11 mouse cellular contexts compared by ENCODE assay signal in the genomic region with DNA sequence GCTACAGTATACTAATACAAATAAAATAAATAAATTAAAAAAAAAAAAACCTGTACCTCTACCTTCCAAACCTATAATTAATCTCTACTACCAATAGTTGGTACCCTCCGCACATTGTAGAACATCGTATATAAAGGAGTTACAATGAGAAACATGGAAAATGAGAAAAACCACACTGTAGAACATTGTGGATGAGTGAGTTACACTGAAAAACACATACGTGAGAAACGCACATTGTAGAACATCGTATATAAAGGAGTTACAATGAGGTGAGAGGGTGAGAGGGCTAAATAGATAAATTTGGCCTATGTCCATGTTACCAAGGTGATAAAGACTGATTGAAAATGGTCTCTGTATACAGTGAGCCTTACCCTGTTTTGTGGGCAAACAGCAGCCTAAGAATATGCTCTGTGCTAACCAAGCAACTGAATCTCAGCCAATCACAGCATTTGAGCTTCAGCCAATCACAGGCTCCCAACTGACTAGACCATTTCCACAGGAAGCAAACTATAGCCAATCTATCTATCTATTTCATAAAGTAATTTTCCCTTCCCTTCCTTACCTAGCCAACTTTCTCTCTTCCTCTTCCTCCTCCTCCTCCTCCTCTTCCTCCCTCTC. TPM values are rescaled to one million over a fixed set of nuclear protein-coding genes. Genes with fewer than 3 reads are reported as not detected.
A peak's percentile ranks its signal among the peaks of the same experiment; 100 is the strongest.
DNase-seq lines count a peak whose midpoint lies in the region; ATAC-seq and TF ChIP-seq lines count a peak whose summit lies in the region.
"Had no signal": no experiment of that assay in that cellular context is flagged by ENCODE, and none has a peak within 500 bp of the region (broad histone marks: within the 10 kb centered on the region; RNA-seq: fewer than 3 reads in every experiment).

No protein-coding gene starts in this region.

- no peak overlapping the region for H3K4me2 ChIP-seq in kidney, postnatal 0 days (ENCODE audit: low read length)
- H3K4me2 ChIP-seq in hindbrain, embryonic 13.5 days, result no peak overlapping the region; the same call in 1 of the 2 replicates
- H3K4me2 ChIP-seq in neural tube, embryonic 12.5 days (replicated peaks), result no peak overlapping the region
- H3K4me2 ChIP-seq: lung, embryonic 14.5 days had no signal

- H3K27me3 ChIP-seq in kidney, postnatal 0 days (ENCODE audit: insufficient read depth, low read length), result no peaks in the 10 kb centered on the region
- H3K27me3 ChIP-seq in hindbrain, embryonic 13.5 days, result no peaks in the 10 kb centered on the region
- no peaks in the 10 kb centered on the region for H3K27me3 ChIP-seq in neural tube, embryonic 12.5 days (replicated peaks)

- H3K4me1 ChIP-seq in kidney, postnatal 0 days (replicated peaks; ENCODE audit: insufficient read depth, low read length), result no peaks in the 10 kb centered on the region
- no peaks in the 10 kb centered on the region for H3K4me1 ChIP-seq in hindbrain, embryonic 13.5 days (replicated peaks)
- H3K4me1 ChIP-seq in neural tube, embryonic 12.5 days, result no peaks in the 10 kb centered on the region

- no peak for DNase-seq in kidney, postnatal 0 days (ENCODE audit: low spot score)
- no peak for DNase-seq in kidney, postnatal 4 days
- peak; percentile 24 for DNase-seq in brain, adult 2 months (ENCODE audit: low read depth, low spot score)
- DNase-seq in ovary, adult 18-20 months (ENCODE audit: low spot score), result no peak
- no peak for DNase-seq in adrenal gland, adult 8-10 months
- DNase-seq in heart, postnatal 36 days, result no peak
- DNase-seq: cerebellum, adult 9-11 months had no signal

- H3K9me3 ChIP-seq in kidney, postnatal 0 days (replicated peaks; ENCODE audit: low read length), result no peaks in the 10 kb centered on the region
- no peaks in the 10 kb centered on the region for H3K9me3 ChIP-seq in hindbrain, embryonic 13.5 days
- 0 out of 2 replicates have a peak, but pooled peaks cover 3% of the 10 kb centered on the region for H3K9me3 ChIP-seq in neural tube, embryonic 12.5 days

- H3K27ac ChIP-seq in kidney, postnatal 0 days, result no peak overlapping the region
- no peak overlapping the region for H3K27ac ChIP-seq in hindbrain, embryonic 13.5 days
- H3K27ac ChIP-seq in neural tube, embryonic 12.5 days, result no peak overlapping the region

- intact Hi-C loops in heart, postnatal 36 days (cut with DNase I), result no loop called here

- peak; percentile 66; the same call in 1 of the 2 replicates for ATAC-seq in kidney, postnatal 0 days (replicated peaks; ENCODE audit: low FRiP score, low read depth)
- ATAC-seq in hindbrain, embryonic 13.5 days (ENCODE audit: low FRiP score), result peak; percentile 76
- ATAC-seq in neural tube, embryonic 12.5 days (ENCODE audit: low FRiP score, low read depth), result peak; percentile 59; the same call in 1 of the 2 replicates

- no peaks in the 10 kb centered on the region for H3K36me3 ChIP-seq in kidney, postnatal 0 days (ENCODE audit: insufficient read depth, low read length)
- no peaks in the 10 kb centered on the region for H3K36me3 ChIP-seq in hindbrain, embryonic 13.5 days
- H3K36me3 ChIP-seq in neural tube, embryonic 12.5 days, result no peaks in the 10 kb centered on the region

- TF ChIP-seq CTCF in kidney, postnatal 0 days (IDR thresholded peaks at IDR 0.05; ENCODE audit: low read depth), result no peak

- no peak overlapping the region for H3K4me3 ChIP-seq in kidney, postnatal 0 days (replicated peaks; ENCODE audit: low read depth, low read length)
- H3K4me3 ChIP-seq in hindbrain, embryonic 13.5 days, result no peak overlapping the region
- no peak overlapping the region for H3K4me3 ChIP-seq in neural tube, embryonic 12.5 days

- H3K9ac ChIP-seq in kidney, postnatal 0 days (ENCODE audit: low read depth, low read length), result no peak overlapping the region
- H3K9ac ChIP-seq in hindbrain, embryonic 13.5 days, result no peak overlapping the region
- no peak overlapping the region for H3K9ac ChIP-seq in neural tube, embryonic 12.5 days
- H3K9ac ChIP-seq: lung, embryonic 14.5 days had no signal

- WGBS in kidney, postnatal 0 days, result 87% methylated on average over 5 of the region's 5 CpGs
- 81% methylated on average over 5 of the region's 5 CpGs for WGBS in hindbrain, embryonic 13.5 days
- 83% methylated on average over 5 of the region's 5 CpGs for WGBS in neural tube, embryonic 12.5 days

RNA-seq across cellular contexts. Expression of a gene that starts 23.0 kb away (rescaled TPM):
- polyA plus RNA-seq in kidney, postnatal 0 days (2015; fragmentation: Nextera tagmentation; extraction: Ambion mirVana), result not detected in 2 replicates
- polyA plus RNA-seq in hindbrain, embryonic 13.5 days (2015; fragmentation: Nextera tagmentation; extraction: Ambion mirVana), result 0.40 and 0.53 TPM in 2 replicates
- 0.09 and 0.22 TPM in 2 replicates for polyA plus RNA-seq in neural tube, embryonic 12.5 days (2016; fragmentation: Nextera tagmentation; extraction: Ambion mirVana)
- total RNA-seq in adrenal gland, adult 8-10 months (2022), result not detected
- total RNA-seq in heart, postnatal 36 days (2021), result not detected
- total RNA-seq: heart, postnatal 25 days had no signal
- polyA plus RNA-seq: lung, embryonic 14.5 days had no signal

RNA-seq across cellular contexts. Expression of a gene that starts 28.8 kb away (rescaled TPM):
- polyA plus RNA-seq in kidney, postnatal 0 days (2015; fragmentation: Nextera tagmentation; extraction: Ambion mirVana), result not detected in 2 replicates
- polyA plus RNA-seq in hindbrain, embryonic 13.5 days (2015; fragmentation: Nextera tagmentation; extraction: Ambion mirVana), result not detected in 2 replicates
- not detected in 2 replicates for polyA plus RNA-seq in neural tube, embryonic 12.5 days (2016; fragmentation: Nextera tagmentation; extraction: Ambion mirVana)
- total RNA-seq in adrenal gland, adult 8-10 months (2022), result under 1 TPM in 1 of 4 experiments, not detected in 3; 0.31 TPM
- not detected for total RNA-seq in heart, postnatal 36 days (2021)
- total RNA-seq: heart, postnatal 25 days had no signal
- polyA plus RNA-seq: lung, embryonic 14.5 days had no signal

RNA-seq across cellular contexts. Expression of a gene that starts 55.2 kb away (rescaled TPM):
- not detected in 2 replicates for polyA plus RNA-seq in kidney, postnatal 0 days (2015; fragmentation: Nextera tagmentation; extraction: Ambion mirVana)
- 0.43 and 0.70 TPM in 2 replicates for polyA plus RNA-seq in hindbrain, embryonic 13.5 days (2015; fragmentation: Nextera tagmentation; extraction: Ambion mirVana)
- polyA plus RNA-seq in neural tube, embryonic 12.5 days (2016; fragmentation: Nextera tagmentation; extraction: Ambion mirVana), result 0.27 TPM in 1 of 2 replicates, not detected in the other
- total RNA-seq in adrenal gland, adult 8-10 months (2022), result 1 to 10 TPM in 2 of 4 experiments, not detected in 2; 1.1 to 1.7 TPM
- total RNA-seq in heart, postnatal 36 days (2021), result not detected
- total RNA-seq: heart, postnatal 25 days had no signal
- polyA plus RNA-seq: lung, embryonic 14.5 days had no signal
